Mouse (Mus musculus): Measurements from ENCODE around the gene Gpx1. TPM values are rescaled to one million over a fixed set of nuclear protein-coding genes. Genes with fewer than 3 reads are reported as not detected.

The Gpx1 gene
- total RNA-seq, 2 experiments from 2014 or later = 1,978 to 2,822 TPM

Other genes with a start within 250 kb of the Gpx1 start
- gene Apeh, start 244.3 kb upstream of the Gpx1 start, total RNA-seq (2015) = 37.9 and 41.0 TPM in 2 replicates
- 56.9 and 61.8 TPM in 2 replicates for gene Apeh, start 244.3 kb upstream of the Gpx1 start, total RNA-seq (2017)
- 0.91 and 1.5 TPM in 2 replicates for gene Bsn, start 148.5 kb upstream of the Gpx1 start, total RNA-seq (2015)
- 0.37 and 0.62 TPM in 2 replicates for gene Bsn, start 148.5 kb upstream of the Gpx1 start, total RNA-seq (2017)
- gene Dag1, start 74.9 kb upstream of the Gpx1 start, total RNA-seq (2015) = 11.6 and 12.3 TPM in 2 replicates
- 4.6 and 5.4 TPM in 2 replicates for gene Dag1, start 74.9 kb upstream of the Gpx1 start, total RNA-seq (2017)
- gene Nicn1, start 48.5 kb upstream of the Gpx1 start, total RNA-seq (2015) = 3.9 and 4.3 TPM in 2 replicates
- gene Nicn1, start 48.5 kb upstream of the Gpx1 start, total RNA-seq (2017) = 2.6 and 3.6 TPM in 2 replicates
- gene Amt, start 42.0 kb upstream of the Gpx1 start, total RNA-seq (2015) = 0.71 TPM in 1 of 2 replicates, not detected in the other
- 0.11 TPM in 1 of 2 replicates, not detected in the other for gene Amt, start 42.0 kb upstream of the Gpx1 start, total RNA-seq (2017)
- gene Rhoa, start 32.8 kb upstream of the Gpx1 start, total RNA-seq (2015) = 468 and 473 TPM in 2 replicates
- 585 and 627 TPM in 2 replicates for gene Rhoa, start 32.8 kb upstream of the Gpx1 start, total RNA-seq (2017)
- 16.5 and 23.8 TPM in 2 replicates for gene Tcta, start 32.7 kb upstream of the Gpx1 start, total RNA-seq (2015)
- gene Tcta, start 32.7 kb upstream of the Gpx1 start, total RNA-seq (2017) = 6.2 and 8.4 TPM in 2 replicates
- 144 and 148 TPM in 2 replicates for gene Usp4, start 8.9 kb downstream of the Gpx1 start, total RNA-seq (2015)
- gene Usp4, start 8.9 kb downstream of the Gpx1 start, total RNA-seq (2017) = 75.0 and 78.7 TPM in 2 replicates
- gene 1700102P08Rik, start 53.9 kb downstream of the Gpx1 start, total RNA-seq (2015) = 0.47 and 0.98 TPM in 2 replicates
- gene 1700102P08Rik, start 53.9 kb downstream of the Gpx1 start, total RNA-seq (2017) = 1.4 and 3.0 TPM in 2 replicates
- gene Ccdc36, start 89.6 kb downstream of the Gpx1 start, total RNA-seq (2015) = not detected in 2 replicates
- gene Ccdc36, start 89.6 kb downstream of the Gpx1 start, total RNA-seq (2017) = 0.15 and 0.28 TPM in 2 replicates
- gene BC048562, start 97.6 kb downstream of the Gpx1 start, total RNA-seq (2015) = not detected in 2 replicates
- not detected in 2 replicates for gene BC048562, start 97.6 kb downstream of the Gpx1 start, total RNA-seq (2017)
- 26.7 and 29.4 TPM in 2 replicates for gene Ccdc71, start 121.6 kb downstream of the Gpx1 start, total RNA-seq (2015)
- 10.9 and 12.8 TPM in 2 replicates for gene Ccdc71, start 121.6 kb downstream of the Gpx1 start, total RNA-seq (2017)
- gene Klhdc8b, start 122.7 kb downstream of the Gpx1 start, total RNA-seq (2015) = 0.16 and 0.33 TPM in 2 replicates
- gene Klhdc8b, start 122.7 kb downstream of the Gpx1 start, total RNA-seq (2017) = 1.0 and 1.3 TPM in 2 replicates
- gene Lamb2, start 140.8 kb downstream of the Gpx1 start, total RNA-seq (2015) = 0.13 and 0.73 TPM in 2 replicates
- 0.33 and 0.37 TPM in 2 replicates for gene Lamb2, start 140.8 kb downstream of the Gpx1 start, total RNA-seq (2017)
- 29.3 and 33.2 TPM in 2 replicates for gene Usp19, start 151.7 kb downstream of the Gpx1 start, total RNA-seq (2015)
- gene Usp19, start 151.7 kb downstream of the Gpx1 start, total RNA-seq (2017) = 34.8 and 36.3 TPM in 2 replicates
- gene Qars, start 168.8 kb downstream of the Gpx1 start, total RNA-seq (2015) = 120 and 137 TPM in 2 replicates
- 130 and 144 TPM in 2 replicates for gene Qars, start 168.8 kb downstream of the Gpx1 start, total RNA-seq (2017)
- 68.1 and 74.0 TPM in 2 replicates for gene Qrich1, start 177.9 kb downstream of the Gpx1 start, total RNA-seq (2015)
- 97.9 and 109 TPM in 2 replicates for gene Qrich1, start 177.9 kb downstream of the Gpx1 start, total RNA-seq (2017)
- 87.2 and 93.2 TPM in 2 replicates for gene Impdh2, start 221.4 kb downstream of the Gpx1 start, total RNA-seq (2015)
- gene Impdh2, start 221.4 kb downstream of the Gpx1 start, total RNA-seq (2017) = 118 and 119 TPM in 2 replicates
- 36.8 and 40.7 TPM in 2 replicates for gene Ndufaf3, start 228.5 kb downstream of the Gpx1 start, total RNA-seq (2015)
- 15.2 and 22.7 TPM in 2 replicates for gene Ndufaf3, start 228.5 kb downstream of the Gpx1 start, total RNA-seq (2017)
- 46.8 and 52.0 TPM in 2 replicates for gene Dalrd3, start 231.0 kb downstream of the Gpx1 start, total RNA-seq (2015)
- 21.9 and 22.5 TPM in 2 replicates for gene Dalrd3, start 231.0 kb downstream of the Gpx1 start, total RNA-seq (2017)
- 2.1 and 3.3 TPM in 2 replicates for gene Wdr6, start 239.8 kb downstream of the Gpx1 start, total RNA-seq (2015)
- 3.1 and 4.0 TPM in 2 replicates for gene Wdr6, start 239.8 kb downstream of the Gpx1 start, total RNA-seq (2017)